Mouse (Mus musculus): ENCODE data around the gene Lhfp.

- TF ChIP-seq CTCF (IDR thresholded peaks at IDR 0.05; ENCODE audit: low read depth, low read length) = no peak
- no peak for TF ChIP-seq POLR2A (IDR thresholded peaks at IDR 0.05; ENCODE audit: borderline replicate concordance, low read depth, low read length)
Observed at GRCm38 (mm10) chr3:53210691-53211526, 169.6 kb downstream of the Lhfp start.
